Mouse (Mus musculus): ENCODE measurements around the gene Pak7.
"Not testable (repeated sequence)": the region's sequence is repeated elsewhere in the genome, so short reads cannot be mapped to it uniquely, and the experiment has no call there.

The Pak7 gene

GRCm38 (mm10) chr2:136387181-136388131, at the start of gene Pak7:
Pak7 (minus strand) TSS chr2:136387967.
- in situ Hi-C loops (cut with MboI; ENCODE audit: low pct_unique_long_range_greater_than_20kb in 1 of 2, low sequenced_read_pairs in 2 of 2, unreplicated experiment in 1 of 2), result no loop called here

GRCm38 (mm10) chr2:136425561-136425960, 37.8 kb upstream of the Pak7 start:
- in situ Hi-C loops (cut with MboI; ENCODE audit: low pct_unique_long_range_greater_than_20kb in 1 of 2, low sequenced_read_pairs in 2 of 2, unreplicated experiment in 1 of 2), result loop anchor here in 1 of 2 experiments (25.0 kb wide), 1 partner anchor 263 kb away; no protein-coding TSS in a partner anchor

DNA sequence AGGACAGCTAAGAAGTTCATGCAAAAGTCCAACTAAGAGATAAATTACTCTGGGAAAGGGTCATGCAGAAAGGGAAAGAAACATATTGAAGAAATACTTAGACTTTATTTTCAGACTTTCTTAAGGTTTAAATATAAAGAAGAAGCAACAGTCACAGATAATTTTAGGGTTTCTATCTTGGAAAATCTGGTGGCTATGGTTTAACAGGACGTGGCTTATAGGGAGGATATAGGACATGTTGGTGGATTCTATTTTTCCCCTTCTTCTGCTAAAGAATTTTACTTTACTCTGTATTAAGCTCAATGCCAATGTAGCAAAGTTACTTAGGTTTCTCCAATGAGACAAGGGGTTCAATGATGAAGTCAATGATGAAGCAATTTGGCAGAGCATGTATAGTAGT, 31.8 kb upstream of the Pak7 start:
- in situ Hi-C loops (cut with MboI; ENCODE audit: low pct_unique_long_range_greater_than_20kb in 1 of 2, low sequenced_read_pairs in 2 of 2, unreplicated experiment in 1 of 2), result no loop called here

DNA sequence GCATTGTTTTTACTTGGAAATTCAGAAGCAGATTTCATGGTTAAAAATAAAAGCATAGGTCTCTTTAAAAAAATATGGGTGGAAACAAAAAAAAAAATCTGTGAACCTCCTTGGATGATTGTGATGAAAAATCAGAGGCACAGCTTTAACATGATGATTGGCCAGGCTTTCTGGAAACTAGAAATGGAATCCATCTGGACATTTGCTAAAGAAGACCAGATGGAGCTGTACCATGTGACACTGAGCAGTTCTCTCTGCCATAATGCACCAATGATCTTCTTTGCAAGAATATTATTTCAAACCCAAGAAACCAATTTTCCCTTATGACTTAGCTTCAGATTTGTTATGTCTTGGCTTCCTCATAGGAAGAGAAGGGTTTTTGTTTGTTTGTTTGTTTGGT, 28.6 kb upstream of the Pak7 start:
- in situ Hi-C loops (cut with MboI; ENCODE audit: low pct_unique_long_range_greater_than_20kb in 1 of 2, low sequenced_read_pairs in 2 of 2, unreplicated experiment in 1 of 2), result no loop called here

DNA sequence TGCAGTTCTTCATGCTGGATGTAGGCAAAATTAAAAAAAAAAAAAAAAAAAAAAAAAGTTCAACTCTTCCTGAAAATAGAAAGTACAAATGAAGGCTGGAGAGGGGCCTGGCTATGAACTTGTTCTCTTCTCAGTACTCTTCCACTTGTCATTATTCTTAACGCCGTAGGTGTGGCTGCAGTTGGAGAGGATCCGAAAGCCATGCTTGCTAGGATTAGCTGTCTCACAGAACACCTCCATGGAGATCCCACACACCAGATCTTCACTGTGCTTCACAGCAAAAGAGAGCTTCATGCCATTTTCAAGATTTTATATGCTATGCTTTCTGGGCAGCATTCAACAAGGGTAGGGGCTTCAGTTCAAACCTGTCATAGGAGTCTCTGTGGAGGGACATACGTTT, 14.8 kb upstream of the Pak7 start:
- in situ Hi-C loops (cut with MboI; ENCODE audit: low pct_unique_long_range_greater_than_20kb in 1 of 2, low sequenced_read_pairs in 2 of 2, unreplicated experiment in 1 of 2), result no loop called here

GRCm38 (mm10) chr2:136375318-136375717, 12.4 kb downstream of the Pak7 start:
- in situ Hi-C loops (cut with MboI; ENCODE audit: low pct_unique_long_range_greater_than_20kb in 1 of 2, low sequenced_read_pairs in 2 of 2, unreplicated experiment in 1 of 2), result no loop called here

- in situ Hi-C loops (cut with MboI; ENCODE audit: low pct_unique_long_range_greater_than_20kb in 1 of 2, low sequenced_read_pairs in 2 of 2, unreplicated experiment in 1 of 2), result no loop called here
Measured at GRCm38 (mm10) chr2:136372361-136372760, 15.4 kb downstream of the Pak7 start.

- in situ Hi-C loops (cut with MboI; ENCODE audit: low pct_unique_long_range_greater_than_20kb in 1 of 2, low sequenced_read_pairs in 2 of 2, unreplicated experiment in 1 of 2), result no loop called here
Measured at GRCm38 (mm10) chr2:136351393-136352096, 36.2 kb downstream of the Pak7 start.

- in situ Hi-C loops (cut with MboI; ENCODE audit: low pct_unique_long_range_greater_than_20kb in 1 of 2, low sequenced_read_pairs in 2 of 2, unreplicated experiment in 1 of 2), result no loop called here
Measured at GRCm38 (mm10) chr2:136350459-136350858, 37.3 kb downstream of the Pak7 start.

DNA sequence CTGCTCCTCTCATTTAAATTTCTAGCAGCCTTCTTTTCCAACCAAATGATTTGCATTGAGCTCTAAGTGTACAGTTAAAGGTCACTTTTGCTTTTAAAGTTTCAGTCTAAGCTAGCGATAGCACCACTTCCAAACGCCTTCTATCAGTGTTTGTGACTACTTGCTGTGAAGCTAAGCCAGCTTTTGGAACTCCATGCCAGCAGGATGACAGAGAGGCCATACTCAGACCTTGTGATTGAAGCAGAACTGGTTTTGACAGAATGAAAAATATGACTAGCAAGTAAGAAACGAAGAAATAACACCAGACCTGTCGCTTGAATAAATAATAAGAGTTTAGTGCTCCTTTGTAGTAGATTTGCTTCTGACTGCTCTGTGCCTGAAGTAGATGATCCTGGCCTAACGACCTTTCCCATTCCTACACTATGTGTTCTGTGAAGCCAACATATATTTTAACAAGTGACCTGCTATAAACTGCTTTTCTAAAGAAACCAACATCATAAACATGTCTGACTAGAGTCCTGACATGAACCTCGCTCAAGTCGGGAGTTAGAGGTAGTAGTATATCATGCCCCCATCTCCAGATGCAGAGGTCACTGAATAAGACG, 38.0 kb downstream of the Pak7 start:
- in situ Hi-C loops (cut with MboI; ENCODE audit: low pct_unique_long_range_greater_than_20kb in 1 of 2, low sequenced_read_pairs in 2 of 2, unreplicated experiment in 1 of 2), result no loop called here

- in situ Hi-C loops (cut with MboI; ENCODE audit: low pct_unique_long_range_greater_than_20kb in 1 of 2, low sequenced_read_pairs in 2 of 2, unreplicated experiment in 1 of 2), result not testable (repeated sequence)
Measured at GRCm38 (mm10) chr2:136344240-136344780, 43.5 kb downstream of the Pak7 start.

DNA sequence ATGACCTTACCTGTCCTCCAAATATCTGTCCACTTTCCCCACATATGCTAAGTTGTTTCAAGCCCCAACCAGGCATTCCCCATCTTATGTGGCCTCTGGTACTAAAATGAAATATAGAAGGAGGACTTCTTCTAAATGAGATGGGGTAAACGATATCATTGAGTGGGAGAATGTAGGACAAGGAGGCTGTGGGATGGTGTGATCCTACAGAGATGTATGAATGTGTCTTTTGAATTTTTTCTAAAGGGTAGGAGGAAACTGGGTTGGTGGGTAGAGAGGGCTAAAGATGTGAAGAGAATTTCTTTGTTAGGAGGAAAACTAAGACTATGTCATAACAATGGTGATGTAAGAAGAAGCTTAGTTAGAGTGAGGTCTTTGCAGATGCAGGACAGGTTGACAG, 57.8 kb downstream of the Pak7 start:
- in situ Hi-C loops (cut with MboI; ENCODE audit: low pct_unique_long_range_greater_than_20kb in 1 of 2, low sequenced_read_pairs in 2 of 2, unreplicated experiment in 1 of 2), result no loop called here

DNA sequence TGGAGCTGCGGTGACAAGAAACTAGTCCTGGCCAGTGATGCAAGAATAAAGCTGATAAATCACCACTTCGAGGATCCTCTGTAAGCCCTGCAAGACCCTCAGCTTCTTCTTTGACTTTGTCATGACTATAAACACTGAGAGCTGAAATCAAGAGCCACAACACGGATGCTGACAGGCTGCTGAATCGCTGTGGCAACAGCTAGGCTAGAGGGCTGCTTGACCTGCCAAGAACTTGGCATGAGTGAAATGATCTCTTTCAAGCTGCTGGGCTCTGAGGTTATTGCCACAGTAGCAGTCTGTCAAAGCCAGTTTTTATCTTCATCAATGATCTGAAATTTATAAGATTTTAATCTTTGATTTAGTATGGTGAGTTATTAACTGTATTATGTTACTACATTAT, 62.1 kb downstream of the Pak7 start:
- in situ Hi-C loops (cut with MboI; ENCODE audit: low pct_unique_long_range_greater_than_20kb in 1 of 2, low sequenced_read_pairs in 2 of 2, unreplicated experiment in 1 of 2), result no loop called here

GRCm38 (mm10) chr2:136309313-136309712, 78.5 kb downstream of the Pak7 start:
- in situ Hi-C loops (cut with MboI; ENCODE audit: low pct_unique_long_range_greater_than_20kb in 1 of 2, low sequenced_read_pairs in 2 of 2, unreplicated experiment in 1 of 2), result no loop called here

DNA sequence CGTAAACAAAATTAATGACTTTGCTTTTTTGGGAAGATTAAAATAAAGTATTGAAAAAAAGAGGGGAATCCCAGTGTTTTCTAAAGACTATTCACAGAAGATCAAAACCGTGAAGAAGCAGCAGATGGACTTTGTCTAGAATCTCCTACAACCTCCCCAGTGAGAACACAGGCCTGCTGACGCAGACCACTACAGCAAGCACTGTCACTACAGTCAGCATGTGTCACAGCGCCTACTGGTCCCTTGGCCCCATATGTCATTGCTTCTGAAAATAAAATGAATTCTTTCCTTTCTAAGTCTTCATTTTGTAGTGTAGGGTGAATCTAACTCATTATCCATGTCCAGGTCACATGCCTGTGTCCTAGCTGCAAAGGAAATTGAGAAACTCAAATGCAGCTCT, 79.0 kb downstream of the Pak7 start:
- in situ Hi-C loops (cut with MboI; ENCODE audit: low pct_unique_long_range_greater_than_20kb in 1 of 2, low sequenced_read_pairs in 2 of 2, unreplicated experiment in 1 of 2), result no loop called here

DNA sequence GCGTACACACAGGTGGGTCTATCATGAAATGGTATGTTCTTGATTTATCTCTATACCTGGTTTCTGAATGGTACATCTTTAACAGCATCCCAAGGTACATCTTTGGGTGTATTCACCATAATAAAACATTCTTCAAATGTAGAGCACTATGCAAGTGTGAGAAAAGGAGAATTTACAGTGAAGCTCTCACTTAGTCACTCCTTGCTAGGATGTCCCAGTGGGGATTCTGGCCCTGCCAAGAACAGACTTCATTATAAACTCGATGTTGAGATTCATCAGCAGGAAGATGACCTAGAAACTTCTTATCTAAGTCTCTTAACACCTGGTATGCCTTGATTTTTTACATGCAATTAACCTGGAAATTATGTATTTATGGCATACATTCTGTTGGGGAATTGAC, 85.6 kb downstream of the Pak7 start:
- in situ Hi-C loops (cut with MboI; ENCODE audit: low pct_unique_long_range_greater_than_20kb in 1 of 2, low sequenced_read_pairs in 2 of 2, unreplicated experiment in 1 of 2), result no loop called here

DNA sequence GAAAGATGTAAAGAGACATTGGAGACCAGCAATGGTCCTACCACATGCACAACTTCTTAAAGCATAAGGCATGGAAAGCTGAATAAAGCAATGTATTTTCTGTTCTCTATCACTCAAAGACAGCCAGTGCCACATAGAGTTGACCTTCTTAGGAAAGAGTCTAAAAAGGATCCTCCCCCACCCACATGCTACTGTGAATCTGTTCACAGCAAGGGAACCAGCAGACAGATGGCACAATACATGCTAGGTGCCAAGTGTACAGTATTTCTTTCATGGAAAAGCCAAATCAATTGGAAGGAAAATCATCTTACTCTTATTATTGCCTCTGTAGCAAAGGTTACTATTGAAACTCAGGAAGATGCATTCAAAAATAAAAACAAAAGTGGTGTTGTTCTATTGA, 86.4 kb downstream of the Pak7 start:
- in situ Hi-C loops (cut with MboI; ENCODE audit: low pct_unique_long_range_greater_than_20kb in 1 of 2, low sequenced_read_pairs in 2 of 2, unreplicated experiment in 1 of 2), result no loop called here

DNA sequence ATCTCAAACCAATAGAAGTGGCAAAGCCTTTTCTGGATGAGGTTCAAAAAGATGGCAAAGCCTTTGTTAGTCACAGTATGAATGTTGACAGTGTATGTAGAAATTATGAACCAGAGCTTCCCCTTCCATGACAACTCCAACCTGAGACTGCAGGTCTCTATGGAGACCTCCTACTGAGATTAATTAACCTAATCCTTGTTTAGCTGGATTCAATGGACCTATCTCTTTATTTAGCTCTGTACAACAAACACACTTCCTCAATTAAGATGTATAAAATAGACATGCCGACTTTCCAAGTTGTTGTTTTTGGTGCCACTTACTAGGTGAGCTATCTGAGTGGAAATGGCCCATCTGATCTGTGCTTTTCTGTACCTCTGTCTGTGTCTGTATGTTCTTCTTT, 90.4 kb downstream of the Pak7 start:
- in situ Hi-C loops (cut with MboI; ENCODE audit: low pct_unique_long_range_greater_than_20kb in 1 of 2, low sequenced_read_pairs in 2 of 2, unreplicated experiment in 1 of 2), result no loop called here

DNA sequence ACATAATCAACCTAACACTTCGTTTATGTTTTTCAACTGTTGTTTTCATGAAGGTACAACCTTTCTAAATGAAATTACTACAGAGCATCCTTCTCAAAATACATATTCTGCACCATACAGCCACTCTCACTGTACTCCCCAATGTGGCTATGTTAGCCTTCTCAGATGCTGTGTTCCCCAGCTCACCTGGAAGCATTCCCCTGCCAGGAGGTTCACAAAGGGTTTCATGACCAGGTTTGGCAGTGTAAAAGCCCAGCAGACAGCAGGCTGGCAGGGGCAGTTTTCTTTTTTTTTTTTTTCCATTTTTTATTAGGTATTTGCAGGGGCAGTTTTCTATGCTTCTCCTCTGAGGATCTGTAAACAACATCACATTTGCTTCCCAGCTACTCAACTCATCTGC, 105.7 kb downstream of the Pak7 start:
- in situ Hi-C loops (cut with MboI; ENCODE audit: low pct_unique_long_range_greater_than_20kb in 1 of 2, low sequenced_read_pairs in 2 of 2, unreplicated experiment in 1 of 2), result no loop called here
